In the genomic region with DNA sequence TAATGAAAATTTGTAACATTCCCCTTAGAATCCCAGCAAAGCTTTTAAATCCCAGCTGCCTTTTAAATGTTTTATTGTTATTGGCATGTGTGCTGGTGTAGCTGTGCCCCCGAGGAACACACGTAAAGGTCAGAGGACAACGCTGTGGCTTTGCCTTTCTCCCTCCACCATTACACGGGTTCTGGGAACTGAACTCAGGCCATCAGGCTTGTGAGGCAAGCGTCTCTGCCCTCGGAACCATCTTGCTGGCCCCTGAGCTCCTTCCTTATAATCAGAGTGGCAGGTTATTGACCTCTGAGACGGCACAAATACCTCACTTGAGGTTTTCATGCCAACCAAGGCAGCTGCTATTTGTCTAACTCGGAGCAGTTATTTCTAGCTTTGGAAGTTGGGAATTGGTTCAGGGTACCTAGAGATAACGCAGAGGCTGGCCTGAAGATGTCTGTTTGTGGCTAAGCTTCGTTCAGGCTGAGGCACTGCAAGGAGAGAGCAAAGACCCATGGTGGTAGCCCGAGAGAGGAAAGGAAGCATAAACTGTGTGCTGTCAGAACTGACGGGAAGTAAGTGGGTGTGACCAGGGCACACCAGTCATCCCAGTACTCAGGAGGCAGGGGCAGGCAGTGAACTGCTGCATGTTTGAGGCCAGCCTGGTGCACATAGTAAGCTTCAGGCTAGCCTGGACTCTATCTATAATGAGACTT, we compare ENCODE assay signal across 9 mouse cellular contexts. TPM values are rescaled to one million over a fixed set of nuclear protein-coding genes. Genes with fewer than 3 reads are reported as not detected.
A peak's percentile ranks its signal among the peaks of the same experiment; 100 is the strongest.
DNase-seq lines count a peak whose midpoint lies in the region; ATAC-seq and TF ChIP-seq lines count a peak whose summit lies in the region.
"Had no signal": no experiment of that assay in that cellular context is flagged by ENCODE, and none has a peak within 500 bp of the region (broad histone marks: within the 10 kb centered on the region; RNA-seq: fewer than 3 reads in every experiment).

No protein-coding gene starts in this region.

- H3K9ac ChIP-seq in lung, embryonic 16.5 days (ENCODE audit: low read length), result no peak overlapping the region
- H3K9ac ChIP-seq in intestine, postnatal 0 days (ENCODE audit: low read depth, low read length), result no peak overlapping the region

- peaks cover 7% of the 10 kb centered on the region for H3K4me1 ChIP-seq in lung, embryonic 16.5 days (replicated peaks; ENCODE audit: control insufficient read depth, insufficient read depth, low read length)
- 0 out of 2 replicates have a peak, but pooled peaks cover 3% of the 10 kb centered on the region for H3K4me1 ChIP-seq in embryonic fibroblast, embryonic 13.5 days (ENCODE audit: control insufficient read depth, insufficient read depth, low read length)
- H3K4me1 ChIP-seq in intestine, postnatal 0 days (replicated peaks; ENCODE audit: control insufficient read depth, insufficient read depth, low read length), result no peaks in the 10 kb centered on the region

- DNase-seq in lung, adult 18-20 months, result no peak
- no peak for DNase-seq in spleen, adult 18-20 months
- no peak for DNase-seq in urinary bladder, postnatal 25 days (ENCODE audit: low spot score)
- DNase-seq: adrenal gland, postnatal 25 days had no signal

- peak; percentile 42 for ATAC-seq in lung, embryonic 16.5 days (ENCODE audit: low read depth)
- peak; percentile 63 for ATAC-seq in intestine, postnatal 0 days

- no peaks in the 10 kb centered on the region for H3K27me3 ChIP-seq in lung, embryonic 16.5 days (ENCODE audit: control insufficient read depth, insufficient read depth, low read depth, low read length)
- H3K27me3 ChIP-seq in intestine, postnatal 0 days (replicated peaks; ENCODE audit: control insufficient read depth, insufficient read depth, low read length), result no peaks in the 10 kb centered on the region
- H3K27me3 ChIP-seq in myocyte (ENCODE audit: control insufficient read depth, insufficient read depth, insufficient read length), result no peaks in the 10 kb centered on the region

- no peak for TF ChIP-seq POLR2A in embryonic fibroblast, embryonic 13.5 days (IDR thresholded peaks at IDR 0.05; ENCODE audit: low read depth, low read length)
- no peak for TF ChIP-seq POLR2A in myocyte (IDR thresholded peaks at IDR 0.05; ENCODE audit: insufficient read length, low read depth)

- no peak overlapping the region for H3K27ac ChIP-seq in lung, embryonic 16.5 days (ENCODE audit: low read length)
- peak overlapping the region; percentile 7; the same call in 1 of the 2 replicates for H3K27ac ChIP-seq in embryonic fibroblast, embryonic 13.5 days (ENCODE audit: insufficient read depth, low read length)
- H3K27ac ChIP-seq in intestine, postnatal 0 days (ENCODE audit: low read depth, low read length), result 0 out of 2 replicates have a peak overlapping the region, but pooled peaks have one; percentile 36

- H3K9me3 ChIP-seq in lung, embryonic 16.5 days (ENCODE audit: control insufficient read depth, low read length), result peaks cover 4% of the 10 kb centered on the region
- H3K9me3 ChIP-seq in intestine, postnatal 0 days (ENCODE audit: control insufficient read depth), result 0 out of 2 replicates have a peak, but pooled peaks cover 3% of the 10 kb centered on the region

- no peak overlapping the region for H3K4me2 ChIP-seq in lung, embryonic 16.5 days (ENCODE audit: low read depth, low read length)
- H3K4me2 ChIP-seq in intestine, postnatal 0 days (replicated peaks; ENCODE audit: low read depth), result no peak overlapping the region
- no peak overlapping the region for H3K4me2 ChIP-seq in myocyte (ENCODE audit: low read depth)

- no peak for TF ChIP-seq CTCF in embryonic fibroblast, embryonic 13.5 days (IDR thresholded peaks at IDR 0.05; ENCODE audit: borderline replicate concordance, insufficient read depth, low read length)
- TF ChIP-seq CTCF in intestine, postnatal 0 days (IDR thresholded peaks at IDR 0.05; ENCODE audit: low read depth), result no peak

- H3K36me3 ChIP-seq in lung, embryonic 16.5 days (ENCODE audit: control insufficient read depth, insufficient read depth, low read length), result peaks cover 8% of the 10 kb centered on the region
- peaks cover 13% of the 10 kb centered on the region; the same call in 1 of the 2 replicates for H3K36me3 ChIP-seq in intestine, postnatal 0 days (ENCODE audit: control insufficient read depth, insufficient read depth)
- peaks cover 10% of the 10 kb centered on the region for H3K36me3 ChIP-seq in myocyte (ENCODE audit: control insufficient read depth, insufficient read depth)

- no peaks in the 10 kb centered on the region for H3K79me2 ChIP-seq in myocyte (ENCODE audit: control insufficient read depth, insufficient read depth)

- 43% methylated on average over 12 of the region's 12 CpGs for WGBS in lung, embryonic 16.5 days
- 35% methylated on average over 12 of the region's 12 CpGs for WGBS in intestine, postnatal 0 days

- no peak overlapping the region for H3K4me3 ChIP-seq in lung, embryonic 16.5 days (ENCODE audit: low read length)
- H3K4me3 ChIP-seq in embryonic fibroblast, embryonic 13.5 days (ENCODE audit: insufficient read depth, low read length), result no peak overlapping the region
- no peak overlapping the region for H3K4me3 ChIP-seq in intestine, postnatal 0 days (ENCODE audit: low read depth, low read length)
- H3K4me3 ChIP-seq in myocyte, result no peak overlapping the region

- H3ac ChIP-seq in myocyte (ENCODE audit: control insufficient read depth, insufficient read length), result no peak overlapping the region

TF ChIP-seq in myocyte, 11 proteins besides CTCF, POLR2A, EP300 and RAD21:
- TF ChIP-seq REST (IDR thresholded peaks at IDR 0.05; ENCODE audit: insufficient read depth, insufficient read length) (no peak), USF1 (IDR thresholded peaks at IDR 0.05; ENCODE audit: low read depth) (no peak), POLR2AphosphoS2 (IDR thresholded peaks at IDR 0.05; ENCODE audit: insufficient read length, low read depth) (peak; percentile 19), SRF (IDR thresholded peaks at IDR 0.05; ENCODE audit: control insufficient read depth, insufficient read length, low read depth) (no peak)

RNA-seq across cellular contexts. Expression of gene Aknad1, which starts 48.4 kb away (rescaled TPM):
- polyA plus RNA-seq in lung, embryonic 16.5 days (2015; fragmentation: Nextera tagmentation; extraction: Ambion mirVana), result not detected in 2 replicates
- polyA plus RNA-seq in embryonic fibroblast, embryonic 13.5 days (2011; ENCODE audit: insufficient read length, low read depth, missing spikeins), result 0.18 and 0.79 TPM in 2 replicates
- polyA plus RNA-seq in intestine, postnatal 0 days (2015; fragmentation: Nextera tagmentation; extraction: Ambion mirVana), result 0.14 and 0.16 TPM in 2 replicates
- 2.9 TPM for polyA plus RNA-seq in myocyte (2012; fragmentation: generic; extraction: Trizol)
- polyA plus RNA-seq: heart, embryonic 16.5 days had no signal

RNA-seq across cellular contexts. Expression of gene Stxbp3, which starts 52.4 kb away (rescaled TPM):
- polyA plus RNA-seq in lung, embryonic 16.5 days (2015; fragmentation: Nextera tagmentation; extraction: Ambion mirVana), result 50.7 and 51.5 TPM in 2 replicates
- 43.0 and 53.9 TPM in 2 replicates for polyA plus RNA-seq in embryonic fibroblast, embryonic 13.5 days (2011; ENCODE audit: insufficient read length, low read depth, missing spikeins)
- 40.5 and 48.6 TPM in 2 replicates for polyA plus RNA-seq in intestine, postnatal 0 days (2015; fragmentation: Nextera tagmentation; extraction: Ambion mirVana)
- 11.9 TPM for polyA plus RNA-seq in myocyte (2012; fragmentation: generic; extraction: Trizol)
